Mouse (Mus musculus) left cerebral cortex, adult 2 months (tissue): ENCODE measurements around the gene Gusb. TPM values are rescaled to one million over a fixed set of nuclear protein-coding genes. Genes with fewer than 3 reads are reported as not detected.
"Not testable (repeated sequence)": the region's sequence is repeated elsewhere in the genome, so short reads cannot be mapped to it uniquely, and the experiment has no call there.

ENCODE experiments used
- DNase-seq, 2 experiments: peaks; one replicate each; pipeline ENCODE4 v3.0.0; 2021 to 2022; ENCODE audit warnings: low spot score in 2 of 2, mixed read lengths in 1 of 2; ENCODE audit errors: extremely low spot score in 1 of 2
- H3K27ac ChIP-seq: fragments of 200-600 bp; 2 replicates; pipeline ENCODE4 v1.8.1; 2022
- H3K4me3 ChIP-seq: fragments of 200-600 bp; 2 replicates; pipeline ENCODE4 v1.8.1; 2022
- CTCF ChIP-seq: fragments of 200-600 bp; IDR thresholded peaks from 2 replicates; pipeline ENCODE4 v1.8.1; 2022; ENCODE audit warnings: antibody characterized with exemption, mild to moderate bottlenecking, moderate library complexity
- intact Hi-C: fragments of 180-260 bp; cut with DNase I; formaldehyde crosslinking; loops from one replicate; pipeline ENCODE4 v1.15.1; 2025
- total RNA-seq, 2 experiments: library from RNA; stranded (reverse); gene quantifications; 2 replicates each; pipeline ENCODE4 v1.2.3; 2021

Gusb gene
- total RNA-seq, 2 experiments from 2014 or later: 10.3 to 12.2 TPM

DNA sequence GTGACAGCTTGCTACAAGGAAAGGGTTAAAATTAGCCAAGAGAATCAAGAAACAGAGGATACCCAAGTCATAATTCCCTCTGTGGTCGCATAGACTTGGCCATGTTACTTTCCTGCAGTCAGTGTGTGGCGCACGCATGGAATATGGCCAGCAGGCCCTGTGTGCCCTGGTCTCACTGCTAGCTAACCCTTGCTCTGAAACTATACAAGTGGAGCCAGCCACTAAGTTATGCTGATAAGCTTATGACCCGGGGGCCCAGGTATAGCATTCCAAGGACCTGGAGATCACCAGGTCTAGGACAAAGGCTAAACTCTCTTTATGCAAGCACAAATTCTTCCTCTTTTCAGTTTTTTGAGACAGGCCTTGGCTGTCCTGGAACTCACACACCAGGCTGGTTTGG is 37.9 kb upstream of the Gusb start:
- intact Hi-C loops: no loop called here
- no peak for TF ChIP-seq CTCF
- Histone ChIP-seq H3K4me3 (no peak overlapping the region), H3K27ac (no peak overlapping the region)
- DNase-seq: no peak

DNA sequence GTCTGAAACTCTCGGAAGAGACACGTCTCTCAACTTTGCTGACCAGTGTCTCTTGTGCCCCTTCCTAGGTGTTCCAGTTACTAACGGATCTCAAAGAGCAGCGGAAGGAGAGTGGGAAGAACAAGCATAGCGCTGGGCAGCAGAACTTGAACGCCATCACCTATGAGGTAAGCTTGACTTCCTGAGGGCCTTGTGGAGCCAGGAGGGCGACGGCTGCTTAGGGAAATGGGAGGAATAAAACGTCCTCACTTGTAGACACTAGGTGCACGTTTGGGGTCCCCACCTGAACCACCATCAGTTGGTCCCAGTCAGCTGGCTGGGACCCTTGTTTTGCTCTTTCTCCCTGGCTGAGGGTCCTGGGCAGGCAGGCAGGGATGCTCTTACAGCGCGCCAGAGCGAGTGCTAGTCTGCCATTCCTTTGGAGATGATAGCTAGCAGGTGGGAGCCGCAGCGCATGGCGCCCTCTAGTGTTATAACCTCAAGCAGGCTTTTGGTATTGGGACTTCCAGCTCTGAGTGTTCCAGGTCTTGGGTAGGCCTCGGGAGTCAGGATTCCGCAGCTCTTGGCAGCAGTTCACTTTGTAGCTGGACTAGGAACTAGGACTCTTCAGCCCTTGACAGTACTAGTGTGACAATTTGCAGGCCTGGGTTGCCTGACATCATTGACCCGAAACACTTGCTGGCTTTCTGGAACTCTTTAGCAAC is 35.1 kb upstream of the Gusb start:
- peak; percentile 77 for TF ChIP-seq CTCF
- H3K27ac ChIP-seq: no peak overlapping the region
- no peak overlapping the region for H3K4me3 ChIP-seq
- intact Hi-C loops: loop anchor here (1.0 kb wide), 1 partner anchor 14 kb away; no protein-coding TSS in a partner anchor
- DNase-seq: peak; percentile 39 to 45

DNA sequence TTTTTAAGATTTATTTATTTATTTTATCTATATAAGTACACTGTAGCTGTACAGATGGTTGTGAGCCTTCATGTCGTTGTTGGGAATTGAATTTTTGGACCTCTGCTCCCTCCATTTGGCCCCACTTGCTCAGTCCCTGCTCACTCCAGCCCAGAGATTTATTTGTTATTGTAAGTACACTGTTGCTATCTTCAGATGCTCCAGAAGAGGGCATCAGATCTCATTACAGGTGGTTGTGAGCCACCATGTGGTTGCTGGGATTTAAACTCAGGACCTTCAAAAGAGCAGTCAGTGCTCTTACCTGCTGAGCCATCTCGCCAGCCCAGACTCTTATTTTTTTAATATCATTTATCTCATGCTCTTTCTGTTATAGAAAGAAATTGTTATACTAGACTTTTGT is 33.5 kb upstream of the Gusb start:
- DNase-seq, intact Hi-C loops, H3K27ac ChIP-seq, H3K4me3 ChIP-seq: not testable (repeated sequence)
- peak; percentile 27 for TF ChIP-seq CTCF

DNA sequence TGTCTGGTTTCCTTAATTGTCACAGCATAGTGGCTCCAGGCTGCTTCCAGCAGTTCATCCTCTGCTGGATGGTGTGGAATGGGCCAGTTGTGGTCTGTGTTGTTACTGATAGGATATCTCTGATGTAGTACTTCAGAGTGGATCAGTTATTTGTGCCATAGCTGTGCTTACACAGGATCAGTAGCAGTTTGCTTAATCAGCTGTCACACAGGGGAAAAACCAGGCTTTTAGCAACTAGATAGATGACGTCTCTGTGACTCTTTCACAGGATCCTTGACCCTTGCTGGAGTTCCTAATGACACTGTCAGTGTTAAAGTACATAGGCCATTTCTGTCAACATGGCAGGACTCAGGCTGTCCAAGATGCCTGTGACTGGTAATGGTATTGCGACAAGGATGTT is 31.0 kb upstream of the Gusb start:
- TF ChIP-seq CTCF: no peak
- no peak overlapping the region for H3K4me3 ChIP-seq
- intact Hi-C loops: no loop called here
- H3K27ac ChIP-seq: no peak overlapping the region
- DNase-seq: no peak

DNA sequence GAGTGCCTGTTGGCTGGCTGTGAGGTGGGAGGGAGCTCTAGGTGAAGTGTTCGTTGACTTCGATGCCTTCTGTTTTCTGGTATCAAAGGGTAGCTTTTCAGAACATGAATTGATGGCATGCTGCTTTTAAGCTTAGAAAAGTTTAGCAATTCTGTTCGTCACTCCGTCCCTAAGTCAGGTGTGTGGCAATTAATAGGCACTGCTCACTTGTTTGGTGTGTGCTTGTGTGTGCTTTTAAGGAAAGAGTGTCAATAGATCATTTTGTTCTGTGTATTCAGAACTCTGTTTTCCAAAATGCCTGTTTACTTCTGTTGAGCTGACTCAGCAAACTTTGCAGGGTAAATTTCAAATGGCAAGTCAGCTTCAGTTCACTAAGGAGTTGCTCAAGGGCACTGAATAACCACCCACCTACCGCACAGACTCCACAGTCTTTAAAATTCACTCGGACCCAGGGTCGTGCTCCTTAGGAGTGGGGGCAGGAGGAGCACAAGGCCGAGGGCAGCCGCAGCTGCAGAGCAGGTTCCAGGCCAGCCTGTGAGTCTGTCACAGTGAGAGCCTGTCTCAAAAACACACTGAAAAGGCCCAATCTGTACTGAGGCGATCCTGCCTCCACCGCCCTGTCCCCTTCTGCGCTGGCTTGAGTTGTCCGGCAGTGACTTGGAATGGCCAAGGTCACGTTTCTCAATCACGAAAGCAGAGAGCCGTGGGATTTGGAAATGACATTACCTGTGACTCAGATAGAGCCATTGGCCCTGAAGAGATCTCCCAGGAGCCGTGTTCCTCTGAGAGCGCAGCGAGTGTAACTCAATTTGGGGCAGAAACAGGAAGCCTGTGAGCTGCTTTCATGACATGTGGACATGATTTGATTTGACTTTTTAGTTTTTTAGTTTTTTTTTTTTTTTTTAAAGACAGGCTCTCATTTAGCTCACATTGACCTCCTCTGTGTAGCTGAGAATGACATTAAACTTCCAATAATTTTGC is 28.9 kb upstream of the Gusb start:
- Histone ChIP-seq H3K4me3 (no peak overlapping the region), H3K27ac (no peak overlapping the region)
- no peak for TF ChIP-seq CTCF
- DNase-seq: no peak
- intact Hi-C loops: no loop called here

DNA sequence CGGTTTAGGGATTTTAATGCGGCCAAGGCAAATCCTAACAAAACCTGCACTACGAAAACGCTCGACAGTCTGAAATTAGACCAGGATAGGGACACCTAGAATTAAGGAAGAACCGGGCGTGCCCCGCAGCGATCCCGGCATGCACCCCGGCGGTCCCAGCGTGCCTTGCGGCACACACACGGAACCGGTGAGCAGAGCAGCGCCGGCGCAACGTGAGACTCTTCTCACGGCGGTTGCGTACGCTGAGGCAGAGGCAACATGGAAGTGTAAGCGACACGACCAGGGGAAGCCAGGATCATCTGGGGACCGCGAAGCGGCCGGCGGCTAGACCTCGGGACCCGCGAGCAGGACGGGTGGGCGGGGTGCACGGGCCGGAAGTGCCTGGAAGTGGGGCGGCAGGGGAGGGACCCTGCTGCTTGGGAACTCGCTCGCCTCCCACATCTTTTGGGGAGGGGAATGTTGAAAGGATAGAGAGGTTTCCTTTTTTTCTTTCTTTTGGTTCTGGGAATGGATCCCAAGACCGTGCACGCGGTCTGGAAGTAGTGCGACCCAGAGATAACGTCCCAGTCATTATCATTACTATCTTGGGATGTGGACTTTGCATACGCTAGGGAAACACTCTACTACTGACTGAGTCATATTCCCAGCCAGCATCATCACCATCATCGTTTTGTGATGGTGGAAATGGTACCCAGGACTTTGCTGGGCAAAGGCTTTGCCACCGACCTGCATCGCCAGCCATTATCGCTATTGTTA is 26.5 kb upstream of the Gusb start, which contains the start of the genes Asl and Crcp:
Gene Asl (minus strand): TSS at position 106 of the 756 bp plus-strand sequence.
Gene Crcp (plus strand): TSS at position 149 of the 756 bp plus-strand sequence.
- peak within 1 kb of the TSS; percentile 73 for H3K4me3 ChIP-seq
- intact Hi-C loops: loop anchor here (5.0 kb wide), 1 partner anchor 113 kb away; the partner anchor contains the start of gene Kctd7
- DNase-seq: peak; percentile 87 to 91

DNA sequence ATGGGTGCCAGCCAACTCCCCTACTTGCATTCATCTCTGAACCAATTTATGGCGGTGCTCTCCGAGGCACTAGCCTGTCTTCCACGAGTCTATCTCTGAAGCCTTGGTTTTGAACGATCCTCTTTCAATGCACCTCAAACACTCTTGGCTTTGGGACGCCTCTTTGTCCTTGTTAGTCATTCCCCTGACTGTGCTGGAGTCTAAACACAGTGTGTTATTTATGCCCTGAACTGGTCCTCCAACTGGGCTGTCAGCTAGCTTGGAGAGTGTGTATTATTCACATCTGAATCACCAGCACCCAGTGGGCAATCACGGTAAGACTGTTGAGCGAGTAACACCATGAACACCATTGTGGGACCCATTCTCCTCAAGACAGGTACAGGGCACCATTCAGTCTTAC is 24.8 kb upstream of the Gusb start:
- H3K4me3 ChIP-seq: no peak overlapping the region
- H3K27ac ChIP-seq: no peak overlapping the region
- intact Hi-C loops: loop anchor here (5.0 kb wide), 1 partner anchor 115 kb away; the partner anchor contains the start of gene Kctd7
- DNase-seq: no peak
- no peak for TF ChIP-seq CTCF

More for the DNA sequence above, 26.5 kb upstream of the Gusb start, which contains the start of the genes Asl and Crcp:
- no peak for TF ChIP-seq CTCF
- H3K27ac ChIP-seq: peak within 1 kb of the TSS; percentile 92

DNA sequence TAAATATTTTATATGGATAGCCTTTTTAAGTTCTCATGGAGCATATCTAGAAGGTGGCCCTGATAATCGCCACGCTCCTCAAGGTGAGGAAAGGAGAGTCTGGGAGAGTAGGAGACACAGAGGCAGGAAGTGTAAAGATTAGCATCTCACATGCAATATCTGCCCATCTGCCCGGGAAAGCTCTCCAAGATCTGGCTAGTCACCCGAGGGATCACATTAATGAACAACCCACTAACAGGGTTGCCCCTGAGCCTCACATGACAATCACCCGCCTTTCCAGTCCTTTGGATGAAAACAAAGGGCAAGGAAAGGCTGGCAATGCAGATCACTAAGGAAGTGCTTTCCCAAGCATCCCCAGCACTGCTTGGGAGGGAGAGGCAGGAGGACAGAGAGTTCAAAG is 24.3 kb upstream of the Gusb start:
- intact Hi-C loops: loop anchor here (5.0 kb wide), 1 partner anchor 115 kb away; the partner anchor contains the start of gene Kctd7
- no peak for TF ChIP-seq CTCF
- no peak overlapping the region for H3K4me3 ChIP-seq
- no peak overlapping the region for H3K27ac ChIP-seq
- no peak for DNase-seq

DNA sequence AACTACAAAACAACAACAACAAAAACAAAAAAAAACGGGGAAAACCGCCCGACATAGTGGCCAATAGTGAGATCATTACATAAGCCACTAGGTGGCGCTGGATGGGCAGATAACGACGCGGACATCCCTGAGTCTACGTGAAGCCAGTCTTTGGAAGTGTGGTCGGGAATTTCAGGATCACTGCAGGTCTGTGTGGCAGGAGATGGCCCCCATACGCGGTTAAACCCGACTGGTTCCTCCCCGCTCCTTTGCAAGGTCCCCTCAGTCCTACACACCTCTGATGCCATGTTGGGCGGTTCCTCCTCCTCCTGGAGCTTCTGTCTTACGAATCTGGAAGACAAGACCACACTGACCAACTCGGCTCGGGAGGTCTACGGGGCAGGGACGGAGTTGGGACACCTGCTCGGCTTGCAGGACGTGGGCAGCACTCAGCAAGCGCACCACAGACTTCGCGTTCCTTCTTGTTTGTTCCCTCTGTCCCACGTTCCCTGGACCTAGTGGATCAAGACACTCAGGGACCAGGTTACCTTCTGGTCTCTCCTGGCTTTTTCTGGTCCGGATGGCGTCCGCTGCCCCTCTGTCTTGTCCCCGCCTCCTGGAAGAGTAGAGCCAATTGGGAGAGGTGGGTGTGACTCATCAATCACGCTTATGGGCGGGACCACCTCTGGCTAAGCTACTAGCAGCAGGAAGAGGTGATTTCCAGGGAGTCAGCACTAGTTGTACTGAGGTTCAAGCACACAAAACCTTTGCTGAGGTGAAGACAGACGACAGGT is 21.1 kb upstream of the Gusb start:
- intact Hi-C loops: loop anchor here (1.0 kb wide), 2 partner anchors 14 to 139 kb away; no protein-coding TSS in a partner anchor
- TF ChIP-seq CTCF: peak; percentile 87
- peak overlapping the region; percentile 28; the same call in 1 of the 2 replicates for H3K27ac ChIP-seq
- peak; percentile 65 to 66 for DNase-seq
- H3K4me3 ChIP-seq: peak overlapping the region; percentile 63

DNA sequence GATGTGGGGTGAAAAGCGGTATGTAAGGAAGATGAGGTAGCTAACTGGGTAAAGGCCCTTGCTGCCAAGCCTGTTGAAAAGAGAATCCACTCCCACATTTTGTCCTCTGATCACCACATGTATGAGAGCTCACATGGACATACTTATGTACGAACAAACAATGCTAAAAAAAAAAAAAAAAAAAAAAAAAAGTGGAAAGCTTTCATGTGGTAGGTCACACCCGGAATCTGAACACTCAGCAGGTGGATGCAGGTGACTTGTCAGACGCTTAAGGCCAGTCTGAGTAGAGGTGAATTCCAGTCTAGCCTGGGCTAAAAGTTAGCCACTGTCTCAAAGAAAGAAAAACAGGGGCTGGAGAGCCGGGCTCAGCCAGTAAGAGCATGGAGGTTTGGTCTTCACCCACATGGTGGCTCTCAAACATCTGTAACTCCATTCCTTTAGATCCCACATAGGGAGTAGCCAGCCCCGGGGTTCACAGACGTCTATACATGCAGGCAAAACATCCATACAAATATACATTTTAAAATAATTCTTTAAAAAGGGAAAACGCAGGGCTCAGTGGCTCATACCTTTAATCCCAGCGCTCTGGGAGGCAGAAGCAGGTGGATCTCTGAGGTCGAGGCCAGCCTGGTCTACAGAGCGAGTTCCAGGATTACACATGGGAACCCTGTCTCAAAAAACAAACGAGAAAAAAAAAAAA is 20.4 kb upstream of the Gusb start:
- TF ChIP-seq CTCF: no peak
- intact Hi-C loops: loop anchor here (1.0 kb wide), 1 partner anchor 140 kb away; no protein-coding TSS in a partner anchor
- Histone ChIP-seq H3K27ac (no peak overlapping the region), H3K4me3 (peak overlapping the region; percentile 63)
- DNase-seq: no peak
